ENCODE assay signal across 13 mouse cellular contexts in the genomic region with DNA sequence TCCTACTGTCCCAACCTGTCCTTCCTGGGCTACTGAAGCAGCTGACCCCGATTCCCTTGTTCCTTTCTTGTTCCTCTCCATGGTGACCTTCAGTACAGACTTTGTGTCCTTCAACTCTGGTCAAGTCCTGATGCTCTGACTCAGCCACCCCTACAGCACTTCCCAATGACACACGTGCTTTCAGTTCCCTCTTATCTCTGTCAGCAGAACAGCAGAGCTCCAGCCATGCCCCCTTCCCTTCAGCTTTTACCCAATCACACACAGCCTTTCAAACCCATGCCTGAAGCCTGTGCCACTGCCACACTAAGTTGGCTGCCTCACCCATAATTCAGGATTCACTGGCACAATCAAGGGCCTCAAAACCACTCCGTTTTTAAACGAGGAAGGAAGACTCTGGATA.
DNase-seq lines count a peak whose midpoint lies in the region; ATAC-seq lines count a peak whose summit lies in the region.
"Had no signal": no experiment of that assay in that cellular context is flagged by ENCODE, and none has a peak within 500 bp of the region (broad histone marks: within the 10 kb centered on the region; RNA-seq: fewer than 3 reads in every experiment).

No protein-coding gene starts in this region.

- no peaks in the 10 kb centered on the region for H3K27me3 ChIP-seq in liver, embryonic 16.5 days (ENCODE audit: control insufficient read depth, insufficient read depth, low read depth, low read length)
- H3K27me3 ChIP-seq: forebrain, embryonic 15.5 days; neural tube, embryonic 13.5 days had no signal

- DNase-seq in 416B (ENCODE audit: low read depth) (peak; percentile 84), A20 (ENCODE audit: low read depth, low spot score) (peak; percentile 62)
- no peak for DNase-seq in urinary bladder, postnatal 14 days (ENCODE audit: low spot score)
- no peak for DNase-seq in kidney, adult 18-20 months
- DNase-seq in thymus, adult 18-20 months, result no peak
- DNase-seq: embryo, embryonic 11 days; gastrocnemius, postnatal 36 days; thymus, adult 2 months had no signal

- H3K4me3 ChIP-seq in liver, embryonic 16.5 days (ENCODE audit: low read depth, low read length), result no peak overlapping the region
- H3K4me3 ChIP-seq: forebrain, embryonic 15.5 days; midbrain, embryonic 10.5 days; neural tube, embryonic 13.5 days had no signal

- no peak overlapping the region for H3K4me2 ChIP-seq in liver, embryonic 16.5 days (ENCODE audit: low read depth, low read length)
- H3K4me2 ChIP-seq: forebrain, embryonic 15.5 days; neural tube, embryonic 13.5 days had no signal

- H3K9ac ChIP-seq in liver, embryonic 16.5 days (ENCODE audit: low read depth, low read length), result no peak overlapping the region
- H3K9ac ChIP-seq: forebrain, embryonic 15.5 days; neural tube, embryonic 13.5 days had no signal

- no peak overlapping the region for H3K27ac ChIP-seq in liver, embryonic 16.5 days (ENCODE audit: low read length)
- H3K27ac ChIP-seq: forebrain, embryonic 15.5 days; midbrain, embryonic 10.5 days; neural tube, embryonic 13.5 days had no signal

- 16% methylated on average over 4 of the region's 4 CpGs for WGBS in liver, embryonic 16.5 days (ENCODE audit: insufficient replicate concordance)

- peak; percentile 88 for ATAC-seq in erythroblast, adult 5-6 weeks (replicated peaks; ENCODE audit: low FRiP score, poor library complexity, severe bottlenecking)
- ATAC-seq in liver, embryonic 16.5 days (ENCODE audit: low read depth), result peak; percentile 91
- ATAC-seq: forebrain, embryonic 15.5 days had no signal

- peaks cover 13% of the 10 kb centered on the region for H3K4me1 ChIP-seq in liver, embryonic 16.5 days (ENCODE audit: control insufficient read depth, low read depth, low read length)
- H3K4me1 ChIP-seq: forebrain, embryonic 15.5 days; midbrain, embryonic 10.5 days; neural tube, embryonic 13.5 days had no signal

- H3K9me3 ChIP-seq in liver, embryonic 16.5 days (replicated peaks; ENCODE audit: control insufficient read depth, low read length), result no peaks in the 10 kb centered on the region
- H3K9me3 ChIP-seq: forebrain, embryonic 15.5 days; midbrain, embryonic 10.5 days; neural tube, embryonic 13.5 days had no signal

- peaks cover 42% of the 10 kb centered on the region for H3K36me3 ChIP-seq in liver, embryonic 16.5 days (ENCODE audit: control insufficient read depth, insufficient read depth)

Comparison
In these comparisons a context has a peak if more than half of its experiments do, and no peak if none do; other contexts are left out.
1. DNase-seq: peak in 416B (single experiment) and A20 (single experiment); none in urinary bladder, postnatal 14 days (single experiment), kidney, adult 18-20 months (single experiment) and thymus, adult 18-20 months (0 of 2).